Mouse (Mus musculus) limb, embryonic 11.5 days (tissue): ENCODE results near the gene Mcam. TPM values are rescaled to one million over a fixed set of nuclear protein-coding genes. Genes with fewer than 3 reads are reported as not detected.
A peak's percentile ranks its signal among the peaks of the same experiment; 100 is the strongest.

Source experiments
- ATAC-seq: fragments of 200-750 bp; cut with Nextera tagmentation; 2 replicates; pipeline ENCODE4 v1.8.0; 2017; ENCODE audit warnings: low read depth; ENCODE audit not compliant: insufficient number of reproducible peaks, low FRiP score, low TSS enrichment
- DNase-seq: peaks from one replicate; pipeline ENCODE4 v3.0.0-alpha.2; 2015; ENCODE audit warnings: low spot score
- H3K27ac ChIP-seq: fragments of 300-500 bp; sonication (generic); replicated peaks from 2 replicates; pipeline ENCODE4 v1.5.1; 2014; ENCODE audit warnings: low read depth, mild to moderate bottlenecking, low read length
- H3K27me3 ChIP-seq: fragments of 300-500 bp; sonication (generic); 2 replicates; pipeline ENCODE4 v1.6.1; 2014; ENCODE audit warnings: mild to moderate bottlenecking, low read length, mixed read lengths; ENCODE audit not compliant: control insufficient read depth, insufficient read depth
- H3K36me3 ChIP-seq: fragments of 300-500 bp; sonication (generic); 2 replicates; pipeline ENCODE4 v1.6.1; 2014; ENCODE audit warnings: mild to moderate bottlenecking, low read length, moderate library complexity, mixed read lengths; ENCODE audit not compliant: control insufficient read depth, insufficient read depth
- H3K4me1 ChIP-seq: fragments of 300-500 bp; sonication (generic); 2 replicates; pipeline ENCODE4 v1.6.1; 2014; ENCODE audit warnings: low read length, mixed read lengths; ENCODE audit not compliant: control insufficient read depth, insufficient read depth
- H3K4me2 ChIP-seq: fragments of 300-500 bp; sonication (generic); 2 replicates; pipeline ENCODE4 v1.6.1; 2014; ENCODE audit warnings: low read depth, mild to moderate bottlenecking, moderate library complexity; ENCODE audit not compliant: severe bottlenecking
- H3K4me3 ChIP-seq: fragments of 300-500 bp; sonication (generic); 2 replicates; pipeline ENCODE4 v1.5.1; 2014; ENCODE audit warnings: low read depth, low read length
- H3K9ac ChIP-seq: fragments of 300-500 bp; sonication (generic); 2 replicates; pipeline ENCODE4 v1.6.1; 2014; ENCODE audit warnings: mild to moderate bottlenecking, low read length
- H3K9me3 ChIP-seq: fragments of 300-500 bp; sonication (generic); 2 replicates; pipeline ENCODE4 v1.6.1; 2016; ENCODE audit warnings: low read length; ENCODE audit not compliant: control insufficient read depth
- WGBS: fragments of 180-500 bp; shearing (Covaris S2); extraction: QIAGEN DNeasy Blood & Tissue Kit; methylation state at CpG from one replicate; pipeline ENCODE4 v1.1.7; 2014; 5-methylcytosine and 5-hydroxymethylcytosine counted together
- polyA plus RNA-seq: library from polyadenylated mRNA; unstranded; fragments of >200 nt; fragmentation: Nextera tagmentation; extraction: Ambion mirVana; gene quantifications from 2 replicates; pipeline ENCODE4 v1.2.1, GENCODE M21; 2014

Gene Mcam
- polyA plus RNA-seq, 1 experiment from 2014 or later = 12.7 TPM

GRCm38 (mm10) chr9:44134851-44135730 is 822 bp downstream of the Mcam start:
- Histone ChIP-seq H3K9me3 (no peaks in the 10 kb centered on the region), H3K4me3 (peak overlapping the region; percentile 45), H3K27me3 (peaks cover 44% of the 10 kb centered on the region), H3K4me1 (peaks cover 21% of the 10 kb centered on the region), H3K27ac (no peak overlapping the region), H3K9ac (peak overlapping the region; percentile 52), H3K4me2 (peak overlapping the region; percentile 78), H3K36me3 (peaks cover 2% of the 10 kb centered on the region)
- DNase-seq (peak; percentile 49), ATAC-seq (0 out of 2 replicates have a peak, but pooled peaks have one; percentile 6)
- 3% methylated on average over 46 of the region's 49 CpGs for WGBS

DNA sequence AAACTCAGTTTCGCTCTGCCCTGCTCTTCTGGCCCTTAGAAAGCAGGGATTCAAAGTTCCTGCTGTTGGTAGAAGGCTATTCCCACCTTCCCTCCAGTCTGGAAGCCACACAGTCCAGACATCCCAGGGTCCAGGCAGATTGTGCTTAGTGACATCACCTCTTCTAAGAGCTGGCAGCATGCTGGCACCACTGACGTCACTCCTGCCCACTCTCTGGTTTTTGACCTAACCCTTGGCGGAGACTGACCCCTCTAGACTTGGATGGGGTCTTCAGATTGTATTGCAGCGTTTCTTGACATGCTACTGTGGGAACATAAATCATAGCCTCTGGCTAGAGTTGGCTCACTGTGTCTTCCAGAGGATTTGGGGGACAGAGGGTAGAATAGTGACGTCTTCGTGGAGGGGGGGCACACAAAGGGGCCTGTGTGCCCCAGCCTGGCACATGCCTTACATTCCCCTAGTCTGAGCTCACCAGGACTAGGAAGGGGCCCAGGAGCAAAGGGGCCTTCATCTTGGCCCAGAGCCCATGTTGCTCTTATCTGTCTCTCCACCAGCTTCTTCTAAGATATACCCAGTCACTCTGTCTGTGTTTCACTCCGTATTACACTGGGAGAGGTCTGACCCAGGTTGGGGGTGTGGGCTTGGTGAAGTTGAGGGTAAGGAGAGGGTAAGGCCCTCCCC is 1.6 kb downstream of the Mcam start:
- Histone ChIP-seq H3K4me3 (peak overlapping the region; percentile 45; the same call in 1 of the 2 replicates), H3K9me3 (no peaks in the 10 kb centered on the region), H3K4me2 (peak overlapping the region; percentile 78), H3K4me1 (peaks cover 13% of the 10 kb centered on the region), H3K27ac (no peak overlapping the region), H3K27me3 (peaks cover 44% of the 10 kb centered on the region), H3K36me3 (peaks cover 2% of the 10 kb centered on the region), H3K9ac (no peak overlapping the region)
- no peak for ATAC-seq
- no peak for DNase-seq
- WGBS = 59% methylated on average over 7 of the region's 7 CpGs

- Histone ChIP-seq H3K4me3 (no peak overlapping the region), H3K27me3 (peaks cover 29% of the 10 kb centered on the region), H3K9me3 (no peaks in the 10 kb centered on the region), H3K9ac (no peak overlapping the region), H3K4me1 (peaks cover 9% of the 10 kb centered on the region), H3K27ac (no peak overlapping the region), H3K4me2 (no peak overlapping the region), H3K36me3 (peaks cover 2% of the 10 kb centered on the region)
- DNase-seq (no peak), ATAC-seq (no peak)
- WGBS = 66% methylated on average over 4 of the region's 4 CpGs
These were observed 3.6 kb downstream of the Mcam start for GRCm38 (mm10) chr9:44137846-44138245.

DNA sequence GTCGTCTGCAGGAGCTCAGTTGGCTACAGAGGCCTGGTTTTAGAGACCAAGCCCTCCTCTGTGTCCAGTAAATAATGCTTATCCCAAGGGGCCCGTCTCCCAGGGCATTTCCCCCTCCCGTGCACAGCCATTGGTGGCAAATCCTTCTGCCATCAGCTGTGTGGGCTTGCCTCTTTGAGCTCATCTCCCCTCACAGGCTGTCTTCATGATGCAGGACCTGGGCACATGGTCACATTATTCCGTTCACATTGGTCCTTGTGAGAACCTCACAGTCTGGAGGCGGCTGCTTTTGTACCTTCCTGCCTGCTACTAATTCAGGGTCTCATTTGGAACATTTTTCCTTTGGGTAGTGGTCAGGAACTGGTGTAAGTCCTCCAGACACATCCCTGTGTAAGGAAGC is 7.7 kb downstream of the Mcam start:
- H3K36me3 ChIP-seq = peaks cover 4% of the 10 kb centered on the region

DNA sequence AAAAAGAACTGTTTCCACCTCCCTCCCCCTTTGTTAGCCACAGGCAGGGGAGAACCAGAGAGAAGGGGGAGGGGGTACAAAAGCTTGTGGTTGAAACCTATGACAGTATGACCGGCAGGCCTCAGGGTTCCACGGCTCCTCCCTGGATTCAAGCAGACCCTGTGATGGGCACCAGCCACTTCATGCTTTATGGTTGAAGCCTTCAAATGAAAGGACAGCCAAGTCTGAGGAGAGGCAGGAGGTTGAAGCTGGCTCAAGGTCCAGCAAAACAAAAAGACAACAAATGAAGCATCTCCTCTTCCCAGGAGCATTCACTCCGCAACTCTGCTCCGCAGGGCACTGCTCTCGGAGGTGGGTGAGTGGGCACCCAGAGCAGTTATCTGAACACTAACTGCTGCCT is 9.2 kb downstream of the Mcam start:
- H3K9ac ChIP-seq = no peak overlapping the region
- H3K4me1 ChIP-seq = no peaks in the 10 kb centered on the region
- ATAC-seq = no peak
- no peak overlapping the region for H3K27ac ChIP-seq
- 94% methylated on average over 5 of the region's 5 CpGs for whole genome bisulfite sequencing
- H3K9me3 ChIP-seq = no peaks in the 10 kb centered on the region
- H3K4me3 ChIP-seq = no peak overlapping the region
- no peaks in the 10 kb centered on the region for H3K27me3 ChIP-seq
- no peak for DNase-seq
- no peak overlapping the region for H3K4me2 ChIP-seq
- peaks cover 2% of the 10 kb centered on the region; the same call in 1 of the 2 replicates for H3K36me3 ChIP-seq

More for the DNA sequence above, 7.7 kb downstream of the Mcam start:
- ATAC-seq (no peak), DNase-seq (no peak)
- Histone ChIP-seq H3K4me1 (no peaks in the 10 kb centered on the region), H3K4me2 (no peak overlapping the region), H3K9ac (no peak overlapping the region), H3K27ac (no peak overlapping the region), H3K9me3 (no peaks in the 10 kb centered on the region), H3K4me3 (no peak overlapping the region), H3K27me3 (no peaks in the 10 kb centered on the region)
- 66% methylated on average over 5 of the region's 5 CpGs for WGBS

DNA sequence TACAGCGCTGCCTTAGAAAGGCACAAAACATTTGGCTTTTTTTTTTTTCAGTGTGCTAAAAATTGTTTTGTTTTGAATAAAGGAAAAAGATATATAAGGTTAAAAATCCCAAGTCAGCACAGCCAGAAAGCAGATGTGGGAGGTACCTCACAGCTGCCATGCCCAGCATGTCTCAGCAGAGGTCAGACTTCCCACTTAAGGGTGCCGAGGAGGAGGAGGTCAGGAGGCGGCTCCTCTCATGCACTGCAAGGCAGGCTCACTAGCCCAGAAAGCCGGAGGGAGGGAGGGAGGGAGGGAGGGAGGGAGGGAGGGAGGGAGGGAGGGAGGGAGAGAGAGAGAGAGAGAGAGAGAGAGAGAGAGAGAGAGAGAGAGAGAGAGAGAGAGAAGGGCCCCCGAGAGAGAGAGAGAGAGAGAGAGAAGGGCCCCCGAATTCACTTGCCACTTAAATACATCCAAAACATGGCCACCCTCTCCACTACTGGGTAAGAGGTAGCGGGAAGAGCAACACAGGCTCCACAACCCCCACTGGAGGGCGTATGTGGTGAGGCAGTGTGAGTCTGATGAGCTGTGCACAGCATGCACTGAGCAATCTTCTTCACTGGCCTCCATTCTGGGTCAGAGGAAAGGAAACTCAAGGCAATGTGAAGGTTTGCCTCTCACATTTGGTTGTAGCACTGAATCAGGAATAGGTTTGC is 9.9 kb downstream of the Mcam start:
- DNase-seq = no peak
- no peaks in the 10 kb centered on the region for H3K27me3 ChIP-seq
- no peaks in the 10 kb centered on the region for H3K4me1 ChIP-seq
- H3K27ac ChIP-seq = no peak overlapping the region
- no peak overlapping the region for H3K4me3 ChIP-seq
- H3K9me3 ChIP-seq = no peaks in the 10 kb centered on the region
- no peak for ATAC-seq
- H3K36me3 ChIP-seq = peaks cover 3% of the 10 kb centered on the region; the same call in 1 of the 2 replicates
- no peak overlapping the region for H3K9ac ChIP-seq
- WGBS = 33% methylated on average over 7 of the region's 8 CpGs
- no peak overlapping the region for H3K4me2 ChIP-seq

- H3K36me3 ChIP-seq = peaks cover 5% of the 10 kb centered on the region; the same call in 1 of the 2 replicates
- H3K4me3 ChIP-seq = no peak overlapping the region
- no peak overlapping the region for H3K9ac ChIP-seq
- no peaks in the 10 kb centered on the region for H3K4me1 ChIP-seq
- ATAC-seq (no peak), DNase-seq (no peak)
- H3K27ac ChIP-seq = no peak overlapping the region
- H3K9me3 ChIP-seq = no peaks in the 10 kb centered on the region
- H3K4me2 ChIP-seq = no peak overlapping the region
- no peaks in the 10 kb centered on the region for H3K27me3 ChIP-seq
These were observed 10.4 kb downstream of the Mcam start for GRCm38 (mm10) chr9:44144718-44145060.

DNA sequence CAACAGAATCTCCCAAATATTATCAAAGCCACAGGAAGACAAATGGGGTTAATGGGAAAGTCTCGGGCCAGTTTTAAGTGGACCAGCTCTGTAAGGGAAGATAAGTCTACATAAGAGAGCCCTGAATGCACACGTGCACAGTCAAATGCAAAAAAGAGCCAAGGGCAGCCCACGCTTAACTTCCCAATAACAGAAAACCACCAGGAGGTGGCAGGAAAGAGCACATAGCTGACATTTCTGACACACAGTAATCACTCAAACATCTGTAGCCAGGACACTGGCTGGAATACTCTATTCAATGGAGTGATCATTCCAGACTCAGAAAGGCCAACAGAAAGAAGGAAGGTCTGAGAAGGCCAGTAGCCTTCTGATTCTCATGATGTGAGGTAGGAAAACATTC is 13.0 kb downstream of the Mcam start:
- H3K9ac ChIP-seq = no peak overlapping the region
- H3K27ac ChIP-seq = no peak overlapping the region
- H3K36me3 ChIP-seq = 0 out of 2 replicates have a peak, but pooled peaks cover 5% of the 10 kb centered on the region
- ATAC-seq (no peak), DNase-seq (no peak)
- no peaks in the 10 kb centered on the region for H3K27me3 ChIP-seq
- no peaks in the 10 kb centered on the region for H3K9me3 ChIP-seq
- WGBS = 81% methylated on average over 3 of the region's 3 CpGs
- H3K4me1 ChIP-seq = no peaks in the 10 kb centered on the region
- H3K4me3 ChIP-seq = no peak overlapping the region
- no peak overlapping the region for H3K4me2 ChIP-seq
